Mouse (Mus musculus) bone marrow macrophage, adult 2 months (primary cell): ENCODE data around the gene Sun3. TPM values are rescaled to one million over a fixed set of nuclear protein-coding genes. Genes with fewer than 3 reads are reported as not detected.

Experiments used
- H3K27ac ChIP-seq: 2 replicates; pipeline ENCODE4 v1.5.1; 2012; ENCODE audit warnings: low read depth, low read length; ENCODE audit not compliant: insufficient read depth
- H3K4me1 ChIP-seq: 2 replicates; pipeline ENCODE4 v1.6.1; 2012; ENCODE audit warnings: low read length; ENCODE audit not compliant: control insufficient read depth, insufficient read depth
- H3K4me3 ChIP-seq: 2 replicates; pipeline ENCODE4 v1.5.1; 2012; ENCODE audit warnings: mild to moderate bottlenecking, low read length, moderate library complexity; ENCODE audit not compliant: insufficient read depth
- CTCF ChIP-seq: IDR thresholded peaks from 2 replicates; pipeline ENCODE4 v1.5.1; 2012; ENCODE audit warnings: low read depth, mild to moderate bottlenecking, low read length, moderate library complexity
- POLR2A ChIP-seq: IDR thresholded peaks from 2 replicates; pipeline ENCODE4 v1.6.1; 2012; ENCODE audit warnings: mild to moderate bottlenecking, low read depth, low read length, borderline replicate concordance
- polyA plus RNA-seq: library from polyadenylated mRNA; stranded (reverse); fragments of >200 nt; gene quantifications from 2 replicates; pipeline ENCODE4 v1.2.4, GENCODE M21; 2012; ENCODE audit not compliant: missing spikeins, insufficient read depth, insufficient read length

Sun3 gene
- polyA plus RNA-seq, 1 experiment: not detected

GRCm38 (mm10) chr11:8988084-8988483 lies 60.7 kb downstream of the Sun3 start:
- TF ChIP-seq POLR2A (no peak), CTCF (no peak)
- no peak overlapping the region for H3K27ac ChIP-seq

GRCm38 (mm10) chr11:8986058-8986457 lies 62.7 kb downstream of the Sun3 start:
- no peak overlapping the region for H3K4me3 ChIP-seq
- TF ChIP-seq POLR2A (no peak), CTCF (no peak)
- no peak overlapping the region for H3K27ac ChIP-seq
- no peaks in the 10 kb centered on the region for H3K4me1 ChIP-seq

More at GRCm38 (mm10) chr11:8988084-8988483, 60.7 kb downstream of the Sun3 start:
- H3K4me3 ChIP-seq: no peak overlapping the region
- no peaks in the 10 kb centered on the region for H3K4me1 ChIP-seq

GRCm38 (mm10) chr11:8983237-8983861 lies 65.4 kb downstream of the Sun3 start:
- Histone ChIP-seq H3K27ac (no peak overlapping the region), H3K4me3 (no peak overlapping the region), H3K4me1 (no peaks in the 10 kb centered on the region)
- TF ChIP-seq POLR2A (no peak), CTCF (peak; percentile 72)

- no peak overlapping the region for H3K4me3 ChIP-seq
- H3K27ac ChIP-seq: no peak overlapping the region
- H3K4me1 ChIP-seq: no peaks in the 10 kb centered on the region
- TF ChIP-seq POLR2A (no peak), CTCF (no peak)
These were observed 70.6 kb downstream of the Sun3 start for GRCm38 (mm10) chr11:8978154-8978553.

- TF ChIP-seq CTCF: no peak
- no peak for TF ChIP-seq POLR2A
- H3K4me3 ChIP-seq: no peak within 1 kb of the TSS
- no peak within 1 kb of the TSS for H3K27ac ChIP-seq
- H3K4me1 ChIP-seq: no peaks in the 10 kb centered on the region
These were observed 75.6 kb downstream of the Sun3 start, which contains the start of gene Pkd1l1 for GRCm38 (mm10) chr11:8973166-8973565. TSS of gene Pkd1l1 (minus strand) at chr11:8973266.

- Histone ChIP-seq H3K4me3 (no peak overlapping the region), H3K4me1 (no peaks in the 10 kb centered on the region), H3K27ac (no peak overlapping the region)
- no peak for TF ChIP-seq CTCF
- no peak for TF ChIP-seq POLR2A
These were observed 76.7 kb downstream of the Sun3 start for GRCm38 (mm10) chr11:8972093-8972492.

- Histone ChIP-seq H3K4me3 (no peak overlapping the region), H3K4me1 (no peaks in the 10 kb centered on the region), H3K27ac (no peak overlapping the region)
- TF ChIP-seq CTCF: no peak
- TF ChIP-seq POLR2A: no peak
These were observed 78.3 kb downstream of the Sun3 start for GRCm38 (mm10) chr11:8970509-8970908.

- H3K4me1 ChIP-seq: no peaks in the 10 kb centered on the region
- H3K4me3 ChIP-seq: no peak overlapping the region
- H3K27ac ChIP-seq: no peak overlapping the region
- no peak for TF ChIP-seq CTCF
- no peak for TF ChIP-seq POLR2A
These were observed 80.7 kb downstream of the Sun3 start for GRCm38 (mm10) chr11:8968094-8968493.

Other genes with a start within 250 kb of the Sun3 start
- gene Pkd1l1, start 75.7 kb downstream of the Sun3 start, polyA plus RNA-seq: not detected in 2 replicates
- 5.8 and 7.2 TPM in 2 replicates for gene Hus1, start 37.8 kb downstream of the Sun3 start, polyA plus RNA-seq
- not detected in 2 replicates for gene Gm11992, start 397 bp downstream of the Sun3 start, polyA plus RNA-seq
- not detected in 2 replicates for gene Upp1, start 69.1 kb upstream of the Sun3 start, polyA plus RNA-seq
- gene Abca13, start 143.0 kb upstream of the Sun3 start, polyA plus RNA-seq: 0.05 TPM in 1 of 2 replicates, not detected in the other